Mouse (Mus musculus) yolk sac, embryonic 10.5 days (tissue): ENCODE results near the gene Gins1.
"Not testable (repeated sequence)": the region's sequence is repeated elsewhere in the genome, so short reads cannot be mapped to it uniquely, and the experiment has no call there.

ENCODE experiments used
- DNase-seq: peaks from one replicate; pipeline ENCODE4 v3.0.0-alpha.2; 2017; ENCODE audit warnings: low spot score

Gins1 gene

GRCm38 (mm10) chr2:150910295-150910881 lies 5.2 kb downstream of the Gins1 start:
- no peak for DNase-seq

GRCm38 (mm10) chr2:150914781-150915515 lies 9.7 kb downstream of the Gins1 start:
- no peak for DNase-seq

DNA sequence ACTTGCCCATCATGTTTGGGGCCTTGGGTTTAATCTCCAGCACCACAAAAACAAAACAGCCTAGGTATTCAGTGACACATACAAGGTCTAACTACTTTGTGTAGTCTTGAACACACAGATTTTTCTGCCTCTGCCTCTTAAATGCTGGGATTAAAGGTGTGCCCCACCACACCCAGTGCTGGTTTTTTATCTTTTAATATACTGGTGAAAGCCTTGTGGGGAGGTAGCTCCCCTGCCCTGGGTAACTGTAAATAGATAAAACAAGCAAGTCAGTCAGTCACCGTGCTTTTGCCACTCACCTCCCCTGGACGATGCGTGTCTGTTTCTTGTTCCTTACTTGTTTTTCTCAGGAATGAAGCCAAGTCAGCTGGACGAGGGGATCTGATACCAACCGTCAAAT lies 10.6 kb downstream of the Gins1 start:
- no peak for DNase-seq

DNA sequence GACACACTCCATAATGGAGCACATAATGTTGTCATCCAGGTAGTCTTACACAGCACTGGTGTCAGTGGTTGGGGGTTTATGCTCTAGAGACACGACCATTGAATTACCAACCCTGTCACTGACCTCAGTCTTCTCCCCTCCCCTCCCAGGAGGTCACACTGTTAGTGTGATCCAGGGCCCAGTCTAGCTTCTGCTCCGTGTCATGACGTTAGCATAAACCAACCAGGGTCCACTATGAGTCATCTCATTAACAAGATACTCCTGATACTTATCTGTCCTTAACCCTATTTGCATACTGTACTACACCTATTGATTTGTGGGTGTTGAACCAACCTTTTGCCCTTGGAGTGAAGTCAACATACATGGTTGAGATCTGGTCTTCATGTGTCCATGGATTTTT lies 13.5 kb downstream of the Gins1 start:
- no peak for DNase-seq

DNA sequence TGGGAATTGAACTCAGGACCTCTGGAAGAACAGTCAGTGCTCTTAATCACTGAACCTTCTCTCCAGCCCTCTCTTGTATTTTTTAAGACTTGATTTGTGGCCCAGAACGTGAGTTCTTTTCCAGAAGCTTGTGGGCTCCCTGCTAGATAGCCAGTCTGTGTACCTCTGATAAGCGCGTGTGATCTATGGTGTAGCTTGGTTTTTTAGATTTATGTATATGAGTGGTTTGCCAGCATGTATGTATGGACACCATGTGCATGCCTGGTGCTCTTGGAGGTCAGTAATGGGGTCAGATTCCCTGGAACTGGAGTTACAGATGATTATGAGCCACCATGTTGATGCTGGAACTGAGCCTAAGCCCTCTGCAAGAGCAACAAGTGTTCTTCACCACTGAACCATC lies 15.3 kb downstream of the Gins1 start:
- no peak for DNase-seq

DNA sequence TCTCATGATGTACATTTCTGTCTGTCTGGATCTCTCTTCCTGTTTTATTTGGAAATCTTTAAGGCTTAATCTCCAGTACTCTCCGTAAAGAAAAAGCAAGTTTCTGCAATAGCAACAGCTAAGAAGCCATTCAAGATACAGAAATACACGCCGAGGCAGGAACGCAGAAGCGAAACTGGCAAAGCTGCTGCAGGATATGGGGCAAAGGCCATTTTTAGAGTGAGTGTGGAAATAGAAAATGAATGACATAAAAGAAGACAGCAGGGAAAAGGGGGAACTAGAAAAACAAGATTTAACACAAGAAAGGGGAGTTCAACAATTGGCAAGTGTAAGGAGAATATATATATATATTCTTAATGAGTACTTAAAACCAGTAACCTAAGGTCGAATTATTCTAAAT lies 16.5 kb downstream of the Gins1 start:
- no peak for DNase-seq

GRCm38 (mm10) chr2:150922165-150922564 lies 17.0 kb downstream of the Gins1 start:
- DNase-seq, result no peak

DNA sequence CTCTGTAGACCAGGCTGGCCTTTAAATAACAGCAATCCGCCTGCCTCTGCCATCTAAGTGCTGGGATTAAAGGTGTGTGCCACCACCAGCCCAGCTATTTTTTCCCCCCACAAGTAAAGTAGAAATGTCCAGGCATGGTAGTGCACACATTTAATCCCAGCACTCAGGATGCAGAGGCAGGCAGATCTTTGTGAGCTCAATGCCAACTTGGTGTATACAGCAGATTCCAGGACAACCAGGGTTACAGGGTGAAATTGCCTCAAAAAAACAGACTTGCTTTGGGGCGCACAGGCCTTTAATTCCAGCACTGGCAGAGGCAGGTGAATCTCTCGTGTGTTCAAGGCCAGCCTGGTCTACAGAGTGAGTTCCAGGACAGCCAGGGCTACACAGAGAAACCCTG lies 17.8 kb downstream of the Gins1 start:
- DNase-seq, result no peak

DNA sequence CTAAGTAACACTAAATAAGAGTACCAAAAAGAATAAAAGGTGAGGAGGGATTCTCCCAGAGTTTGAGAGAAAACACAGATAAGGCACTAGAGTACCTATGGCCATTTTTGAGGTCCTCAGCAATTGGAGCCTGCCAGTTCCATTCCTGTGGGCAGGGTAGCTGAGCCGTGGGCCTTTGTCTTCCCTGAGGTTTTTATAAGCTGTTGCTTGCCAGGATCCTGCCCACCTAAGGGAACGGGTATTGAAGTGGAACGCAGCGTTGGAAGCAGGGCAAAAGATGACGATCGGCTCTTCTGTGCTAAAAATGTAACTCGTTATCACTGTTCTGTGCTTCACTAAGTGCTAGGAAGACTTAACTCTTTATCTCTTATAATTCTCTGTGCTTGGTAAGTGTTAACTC lies 18.3 kb downstream of the Gins1 start:
- no peak for DNase-seq

DNA sequence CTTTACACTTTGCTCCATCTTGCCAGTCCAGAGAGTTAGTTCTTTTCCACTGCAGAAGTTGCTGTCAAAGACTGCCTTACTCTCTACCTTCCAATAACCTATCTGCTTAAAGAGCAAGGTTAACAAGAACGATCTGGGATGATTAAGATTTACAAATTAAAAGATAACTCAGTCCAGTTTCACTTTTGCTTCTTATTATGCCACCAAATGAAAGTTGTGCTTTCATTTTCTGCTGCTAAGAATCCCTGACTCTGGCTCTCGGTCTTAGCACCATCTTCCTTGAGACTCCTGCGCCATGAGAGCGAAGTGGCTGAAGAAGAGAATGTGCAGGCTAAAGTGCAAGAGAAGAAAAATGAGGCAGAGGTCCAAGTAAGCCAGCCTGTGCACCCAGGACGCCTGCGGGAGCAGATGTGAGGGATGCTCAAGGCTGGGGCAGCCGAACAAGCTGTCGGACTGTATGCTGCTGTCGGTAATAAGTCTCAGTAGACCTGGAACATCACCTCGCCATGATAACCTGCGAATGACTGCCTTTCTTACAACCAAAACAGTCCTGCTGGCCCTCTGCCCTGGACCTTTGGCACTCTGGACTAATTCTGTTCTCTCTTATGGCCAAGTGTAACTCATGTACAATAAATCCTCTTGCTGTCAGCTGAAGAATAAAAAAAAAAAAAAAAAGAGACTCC lies 22.0 kb downstream of the Gins1 start:
- no peak for DNase-seq

DNA sequence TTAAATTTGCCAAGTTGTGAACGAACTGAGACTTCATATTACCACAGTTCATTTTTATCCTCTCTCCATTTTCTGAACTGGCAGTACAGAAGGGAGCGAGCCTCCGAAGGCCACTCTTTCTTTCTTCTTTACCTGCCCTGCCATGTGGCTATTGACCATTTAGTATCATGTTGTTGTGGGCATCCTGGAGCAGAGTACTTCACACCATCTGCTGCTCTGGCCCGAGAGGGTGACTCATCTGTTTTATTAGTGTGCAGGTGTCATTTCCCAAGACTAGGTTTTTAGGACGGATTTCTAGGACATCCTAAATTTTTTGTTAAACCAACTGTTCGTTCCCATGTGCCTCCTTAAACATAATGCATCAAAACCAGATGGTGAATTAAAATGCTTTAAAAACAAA lies 24.0 kb downstream of the Gins1 start:
- DNase-seq, result no peak

GRCm38 (mm10) chr2:150930806-150931205 lies 25.6 kb downstream of the Gins1 start:
- no peak for DNase-seq

- DNase-seq, result no peak
Measured at GRCm38 (mm10) chr2:150933482-150933881, 28.3 kb downstream of the Gins1 start.

DNA sequence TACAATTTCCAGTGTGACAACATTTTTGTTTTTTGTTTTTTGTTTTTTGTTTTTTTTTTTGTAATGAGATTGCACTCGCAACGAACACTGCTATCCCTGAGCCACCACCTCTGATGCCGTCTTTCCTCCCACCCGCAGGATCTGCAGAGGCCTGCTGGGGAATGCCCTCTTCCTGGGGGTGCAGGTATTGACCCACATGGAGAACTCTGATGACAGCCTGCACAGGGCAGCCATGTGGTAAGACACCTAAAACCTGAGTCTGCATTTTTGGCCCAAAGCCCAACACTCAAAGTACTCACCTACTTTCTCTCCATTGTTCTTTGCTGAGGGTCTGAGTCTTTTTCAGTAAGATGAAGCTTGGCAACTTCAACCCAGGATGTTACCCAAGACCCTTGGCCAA lies 29.5 kb downstream of the Gins1 start:
- DNase-seq, result no peak

- DNase-seq, result no peak
Measured at GRCm38 (mm10) chr2:150944017-150944416, 38.8 kb downstream of the Gins1 start.

GRCm38 (mm10) chr2:150947341-150947740 lies 42.1 kb downstream of the Gins1 start:
- DNase-seq, result not testable (repeated sequence)

GRCm38 (mm10) chr2:150947880-150948611 lies 42.8 kb downstream of the Gins1 start:
- DNase-seq, result not testable (repeated sequence)

GRCm38 (mm10) chr2:150948786-150949185 lies 43.6 kb downstream of the Gins1 start:
- no peak for DNase-seq

- DNase-seq, result no peak
Measured at GRCm38 (mm10) chr2:150949652-150950051, 44.5 kb downstream of the Gins1 start.

GRCm38 (mm10) chr2:150950056-150950455 lies 44.9 kb downstream of the Gins1 start:
- no peak for DNase-seq

DNA sequence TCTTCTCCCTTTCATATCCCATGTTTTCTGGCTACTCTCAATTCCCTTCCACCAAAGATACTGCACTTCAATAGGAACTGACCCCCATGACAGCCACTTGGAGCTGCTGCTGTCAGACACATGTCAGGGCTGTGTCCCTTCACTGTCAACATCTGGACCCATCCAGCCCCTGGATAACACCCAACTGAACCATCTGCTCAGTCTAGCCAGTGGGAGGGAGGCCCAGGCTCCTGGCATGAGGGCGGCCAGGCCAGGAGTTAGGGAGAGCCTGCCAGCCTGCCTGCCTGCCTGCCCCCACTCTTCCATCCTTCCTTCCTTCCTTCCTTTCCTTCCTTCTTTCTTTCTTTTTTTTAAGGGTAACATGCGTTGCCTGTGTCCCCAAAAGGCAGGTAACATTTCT lies 46.0 kb downstream of the Gins1 start:
- no peak for DNase-seq

- no peak for DNase-seq
Measured at GRCm38 (mm10) chr2:150955859-150956258, 50.7 kb downstream of the Gins1 start.

DNA sequence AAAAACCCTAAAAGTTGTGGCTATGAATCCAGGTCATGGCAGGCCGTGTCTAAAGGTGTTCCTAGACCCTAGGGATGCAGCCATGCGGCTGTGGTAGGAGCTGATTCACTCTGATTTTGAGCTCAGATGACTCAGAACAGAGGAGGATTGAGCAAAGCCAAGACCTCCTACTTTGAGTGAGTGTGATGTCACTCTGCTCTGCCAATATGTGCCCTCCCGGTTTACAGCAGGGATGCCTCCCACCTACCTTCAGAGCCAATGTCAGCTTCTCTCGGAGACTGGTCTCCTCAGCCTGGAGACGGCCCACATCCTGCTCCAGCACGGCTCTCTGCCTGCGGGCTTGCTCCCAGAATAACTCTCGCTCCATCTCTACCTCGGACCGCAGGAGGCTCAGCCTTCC lies 54.3 kb downstream of the Gins1 start:
- DNase-seq, result no peak
